Mouse (Mus musculus) spleen, adult 2 months (tissue): Measurements from ENCODE around the gene Erc2.

Experiments used
- CTCF ChIP-seq: fragments of 200-500 bp; IDR thresholded peaks from 2 replicates; pipeline ENCODE4 v1.5.1; 2011; ENCODE audit warnings: mild to moderate bottlenecking, inconsistent platforms; ENCODE audit not compliant: insufficient read depth, insufficient read length, insufficient replicate concordance; ENCODE audit errors: extremely low read depth
- POLR2A ChIP-seq: fragments of 200-500 bp; IDR thresholded peaks from 2 replicates; pipeline ENCODE4 v1.6.1; 2011; ENCODE audit warnings: low read depth, low read length, inconsistent platforms

DNA sequence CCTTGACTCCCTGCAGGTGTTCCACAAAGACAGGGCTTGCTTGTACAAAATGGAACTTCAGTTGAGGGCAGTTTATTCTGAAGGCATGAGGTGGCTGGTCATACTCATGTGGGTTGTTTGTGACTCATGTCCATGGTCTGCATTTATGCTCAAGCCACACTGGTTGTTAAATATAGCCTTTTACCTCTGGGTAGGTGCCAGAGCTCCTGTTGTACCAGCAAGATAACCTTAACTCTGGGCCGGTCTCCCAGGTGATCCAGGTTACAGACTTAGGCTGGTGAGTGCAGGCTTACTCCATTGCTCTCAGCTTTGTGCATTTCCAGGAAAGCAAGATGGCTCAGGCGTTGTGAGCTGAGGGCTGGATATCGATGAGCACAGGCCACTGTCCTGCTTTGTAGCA lies 189.4 kb downstream of the Erc2 start:
- TF ChIP-seq POLR2A (no peak), CTCF (no peak)
